Mouse (Mus musculus) erythroblast, embryonic 14.5 days (primary cell): ENCODE measurements around the gene Mamdc2.

Source experiments
- GATA1 ChIP-seq: IDR thresholded peaks from 2 replicates; pipeline ENCODE4 v1.6.1; 2012; ENCODE audit warnings: low read length, inconsistent platforms, mixed read lengths
- TAL1 ChIP-seq: IDR thresholded peaks from 3 replicates; pipeline ENCODE4 v1.6.1; 2012; ENCODE audit warnings: low read length, inconsistent platforms, mixed read lengths

DNA sequence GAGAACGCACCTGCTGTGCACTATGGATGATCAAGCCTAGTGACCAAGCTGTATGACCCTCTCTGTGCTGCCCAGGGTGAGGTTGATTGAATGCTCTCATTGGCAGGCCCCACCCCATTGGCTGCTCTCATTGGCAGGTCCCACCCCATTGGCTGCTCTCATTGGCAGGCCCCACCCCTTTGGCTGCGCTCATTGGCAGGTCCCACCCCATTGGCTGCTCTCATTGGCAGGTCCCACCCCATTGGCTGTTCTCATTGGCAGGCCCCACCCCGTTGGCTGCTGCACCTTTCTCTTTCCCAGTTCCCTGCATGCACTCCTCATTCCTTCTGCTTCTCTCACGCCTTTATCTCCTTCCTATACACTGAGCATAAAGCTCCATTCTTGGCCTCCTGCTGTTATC is 12.5 kb downstream of the Mamdc2 start:
- no peak for TF ChIP-seq TAL1
- no peak for TF ChIP-seq GATA1
